Mouse (Mus musculus) hindbrain, embryonic 11.5 days (tissue): ENCODE results near the gene Zeb2. TPM values are rescaled to one million over a fixed set of nuclear protein-coding genes. Genes with fewer than 3 reads are reported as not detected.

Experiments used
- ATAC-seq: fragments of 200-750 bp; cut with Nextera tagmentation; 2 replicates; pipeline ENCODE4 v1.8.0; 2017; ENCODE audit warnings: mild to moderate bottlenecking, moderate TSS enrichment, moderate library complexity; ENCODE audit not compliant: low FRiP score
- DNase-seq: peaks from one replicate; pipeline ENCODE4 v3.0.0-alpha.2; 2015; ENCODE audit warnings: low spot score
- H3K27ac ChIP-seq: fragments of 300-500 bp; sonication (generic); 2 replicates; pipeline ENCODE4 v1.5.1; 2014; ENCODE audit warnings: mild to moderate bottlenecking, low read depth, low read length
- H3K27me3 ChIP-seq: fragments of 300-500 bp; sonication (generic); 2 replicates; pipeline ENCODE4 v1.6.1; 2014; ENCODE audit warnings: mild to moderate bottlenecking, low read length, moderate library complexity, mixed read lengths; ENCODE audit not compliant: control insufficient read depth, insufficient read depth
- H3K36me3 ChIP-seq: fragments of 300-500 bp; sonication (generic); 2 replicates; pipeline ENCODE4 v1.6.1; 2014; ENCODE audit warnings: mild to moderate bottlenecking, low read length, moderate library complexity, mixed read lengths; ENCODE audit not compliant: control insufficient read depth, insufficient read depth
- H3K4me1 ChIP-seq: fragments of 300-500 bp; sonication (generic); replicated peaks from 2 replicates; pipeline ENCODE4 v1.6.1; 2014; ENCODE audit warnings: low read length, mixed read lengths; ENCODE audit not compliant: control insufficient read depth, insufficient read depth
- H3K4me2 ChIP-seq: fragments of 300-500 bp; sonication (generic); replicated peaks from 2 replicates; pipeline ENCODE4 v1.6.1; 2014; ENCODE audit warnings: mild to moderate bottlenecking, low read depth, low read length
- H3K4me3 ChIP-seq: fragments of 300-500 bp; sonication (generic); 2 replicates; pipeline ENCODE4 v1.5.1; 2014; ENCODE audit warnings: low read depth, low read length
- H3K9ac ChIP-seq: fragments of 300-500 bp; sonication (generic); 2 replicates; pipeline ENCODE4 v1.6.1; 2014; ENCODE audit warnings: low read depth, low read length
- H3K9me3 ChIP-seq: fragments of 300-500 bp; sonication (generic); 2 replicates; pipeline ENCODE4 v1.6.1; 2016; ENCODE audit warnings: low read length; ENCODE audit not compliant: control insufficient read depth
- WGBS: fragments of 180-500 bp; shearing (Covaris S2); extraction: QIAGEN DNeasy Blood & Tissue Kit; methylation state at CpG from one replicate; pipeline ENCODE4 v1.1.7; 2014; 5-methylcytosine and 5-hydroxymethylcytosine counted together
- polyA plus RNA-seq: library from polyadenylated mRNA; unstranded; fragments of >200 nt; fragmentation: Nextera tagmentation; extraction: Ambion mirVana; gene quantifications from 2 replicates; pipeline ENCODE4 v1.2.1, GENCODE M21; 2014

Zeb2 gene
- polyA plus RNA-seq, 1 experiment from 2014 or later, result 58.8 TPM

DNA sequence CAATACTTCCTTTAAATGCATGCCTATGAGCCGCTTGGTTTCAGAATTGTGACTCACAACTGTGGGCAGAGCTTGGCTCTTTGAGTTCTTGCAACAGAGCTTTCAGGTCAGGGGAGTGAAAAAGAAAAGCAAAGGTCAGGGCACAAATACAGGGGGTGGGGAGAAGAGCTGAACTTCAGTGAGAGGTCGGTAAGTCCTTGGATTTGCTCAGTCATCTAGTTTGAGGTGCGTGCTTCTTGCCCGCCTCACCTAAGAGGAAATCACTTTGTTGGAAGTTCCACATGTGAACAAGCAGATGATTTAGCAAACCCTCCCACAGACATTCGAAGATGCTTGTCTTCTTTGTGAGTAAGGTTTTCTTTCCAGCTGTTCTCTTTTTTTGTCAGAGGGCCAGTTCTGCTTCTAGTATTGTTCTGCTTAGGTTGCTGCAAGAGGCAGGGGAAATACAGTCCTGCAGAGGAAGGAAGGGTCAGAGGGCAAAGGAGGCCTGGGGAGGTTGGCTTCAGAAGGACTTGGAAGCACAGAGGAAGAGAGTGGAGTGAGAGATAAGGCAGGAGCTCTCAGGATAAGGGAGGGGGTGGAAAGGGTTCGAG is 164.3 kb downstream of the Zeb2 start:
- 23% methylated on average over 6 of the region's 6 CpGs for WGBS
- no peak for ATAC-seq
- peak; percentile 21 for DNase-seq

DNA sequence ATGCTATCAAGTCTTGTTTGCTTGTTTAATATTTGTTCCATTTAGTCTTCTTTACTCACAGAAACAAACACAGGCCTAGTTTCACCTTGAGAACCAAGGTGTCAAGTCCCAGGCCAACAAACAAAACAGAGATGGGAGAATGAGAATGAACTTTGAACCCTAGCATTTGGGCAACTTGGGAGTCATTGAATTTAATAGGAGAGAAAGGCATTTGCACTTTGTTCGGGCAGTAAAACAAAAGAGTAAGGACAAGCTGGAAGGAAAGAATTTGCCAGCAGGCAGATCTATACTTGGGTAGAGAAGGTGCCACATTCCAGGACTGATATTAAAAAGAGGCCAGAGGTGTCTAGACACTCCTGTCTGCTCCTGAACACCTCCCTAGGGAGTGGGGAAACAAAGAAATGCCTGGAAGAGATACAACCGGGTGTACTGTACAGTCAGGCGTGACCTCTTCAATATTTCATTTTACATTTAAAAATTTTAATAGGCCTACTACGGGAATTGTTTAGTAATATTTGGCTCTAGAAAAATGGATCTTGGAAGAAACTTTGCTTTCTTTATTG is 165.5 kb downstream of the Zeb2 start:
- WGBS, result 71% methylated on average over 4 of the region's 4 CpGs
- H3K4me1 ChIP-seq, result no peaks in the 10 kb centered on the region
- H3K36me3 ChIP-seq, result no peaks in the 10 kb centered on the region
- H3K27me3 ChIP-seq, result no peaks in the 10 kb centered on the region
- H3K4me2 ChIP-seq, result no peak overlapping the region
- H3K27ac ChIP-seq, result no peak overlapping the region
- no peaks in the 10 kb centered on the region for H3K9me3 ChIP-seq
- DNase-seq (no peak), ATAC-seq (no peak)
- H3K4me3 ChIP-seq, result no peak overlapping the region
- H3K9ac ChIP-seq, result no peak overlapping the region

More for the DNA sequence above, 164.3 kb downstream of the Zeb2 start:
- H3K27ac ChIP-seq, result no peak overlapping the region
- no peaks in the 10 kb centered on the region for H3K9me3 ChIP-seq
- H3K9ac ChIP-seq, result no peak overlapping the region
- no peaks in the 10 kb centered on the region for H3K4me1 ChIP-seq
- no peaks in the 10 kb centered on the region for H3K27me3 ChIP-seq
- no peak overlapping the region for H3K4me2 ChIP-seq
- H3K36me3 ChIP-seq, result no peaks in the 10 kb centered on the region
- H3K4me3 ChIP-seq, result no peak overlapping the region

DNA sequence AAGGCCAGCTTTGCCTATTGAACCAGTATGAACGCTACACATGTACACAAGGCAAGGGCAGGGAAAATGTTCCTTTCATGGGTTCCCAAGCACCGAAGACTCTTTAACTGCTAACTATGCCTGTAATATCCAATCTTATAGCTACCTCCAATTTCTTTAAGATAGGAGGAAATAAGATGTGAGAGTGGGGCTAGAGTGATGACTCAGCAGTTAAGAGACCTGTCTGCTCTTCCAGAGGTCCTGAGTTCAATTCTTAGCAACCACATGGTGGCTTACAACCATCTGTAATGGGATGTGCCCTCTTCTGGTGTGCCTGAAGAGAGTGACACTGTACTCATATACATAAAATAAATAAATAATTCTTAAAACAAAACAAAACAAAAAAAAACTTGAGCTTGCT is 172.5 kb downstream of the Zeb2 start:
- no peak for DNase-seq
- H3K27ac ChIP-seq, result no peak overlapping the region
- no peaks in the 10 kb centered on the region for H3K27me3 ChIP-seq
- WGBS, result 98% methylated on average over 2 of the region's 2 CpGs
- no peak overlapping the region for H3K4me2 ChIP-seq
- no peak overlapping the region for H3K9ac ChIP-seq
- H3K9me3 ChIP-seq, result no peaks in the 10 kb centered on the region
- H3K4me3 ChIP-seq, result no peak overlapping the region
- ATAC-seq, result no peak
- H3K36me3 ChIP-seq, result no peaks in the 10 kb centered on the region
- H3K4me1 ChIP-seq, result no peaks in the 10 kb centered on the region

Other genes starting within 250 kb of the Zeb2 start
- 16.6 and 17.3 TPM in 2 replicates for gene Gtdc1, start 189.7 kb downstream of the Zeb2 start, polyA plus RNA-seq